Mouse (Mus musculus) ES-CJ7 (cell line): ENCODE results near the gene Rasgef1b.
A peak's percentile ranks its signal among the peaks of the same experiment; 100 is the strongest.

Source experiments
- DNase-seq: peaks from one replicate; pipeline ENCODE4 v3.0.0; 2011; ENCODE audit warnings: low read depth, low spot score

Gene Rasgef1b

GRCm38 (mm10) chr5:99402784-99403183 lies 326.1 kb downstream of the Rasgef1b start:
- DNase-seq, result no peak

GRCm38 (mm10) chr5:99402297-99402696 lies 326.6 kb downstream of the Rasgef1b start:
- DNase-seq, result no peak

- DNase-seq, result no peak
Observed at GRCm38 (mm10) chr5:99399855-99400626, 328.8 kb downstream of the Rasgef1b start.

GRCm38 (mm10) chr5:99398472-99399070 lies 330.3 kb downstream of the Rasgef1b start:
- DNase-seq, result no peak

GRCm38 (mm10) chr5:99394578-99394977 lies 334.3 kb downstream of the Rasgef1b start:
- no peak for DNase-seq

- DNase-seq, result no peak
Observed at GRCm38 (mm10) chr5:99391525-99391924, 337.3 kb downstream of the Rasgef1b start.

- DNase-seq, result no peak
Observed at GRCm38 (mm10) chr5:99390776-99391175, 338.1 kb downstream of the Rasgef1b start.

GRCm38 (mm10) chr5:99390314-99390713 lies 338.6 kb downstream of the Rasgef1b start:
- no peak for DNase-seq

GRCm38 (mm10) chr5:99388585-99389250 lies 340.1 kb downstream of the Rasgef1b start:
- DNase-seq, result no peak

GRCm38 (mm10) chr5:99388131-99388530 lies 340.7 kb downstream of the Rasgef1b start:
- DNase-seq, result no peak

GRCm38 (mm10) chr5:99387185-99387981 lies 341.5 kb downstream of the Rasgef1b start:
- DNase-seq, result no peak

GRCm38 (mm10) chr5:99386246-99386845 lies 342.5 kb downstream of the Rasgef1b start:
- DNase-seq, result no peak

- no peak for DNase-seq
Observed at GRCm38 (mm10) chr5:99385737-99386136, 343.1 kb downstream of the Rasgef1b start.

GRCm38 (mm10) chr5:99385090-99385489 lies 343.8 kb downstream of the Rasgef1b start:
- no peak for DNase-seq

- no peak for DNase-seq
Observed at GRCm38 (mm10) chr5:99383783-99384281, 345.0 kb downstream of the Rasgef1b start.

- no peak for DNase-seq
Observed at GRCm38 (mm10) chr5:99382786-99383185, 346.1 kb downstream of the Rasgef1b start.

- no peak for DNase-seq
Observed at GRCm38 (mm10) chr5:99381639-99382038, 347.2 kb downstream of the Rasgef1b start.

GRCm38 (mm10) chr5:99380882-99381281 lies 348.0 kb downstream of the Rasgef1b start:
- DNase-seq, result no peak

- DNase-seq, result peak; percentile 8
Observed at GRCm38 (mm10) chr5:99380166-99380565, 348.7 kb downstream of the Rasgef1b start.

GRCm38 (mm10) chr5:99378437-99379226 lies 350.2 kb downstream of the Rasgef1b start:
- DNase-seq, result no peak
